Mouse (Mus musculus) C2C12 (cell line): ENCODE data around the gene Gas2l3. TPM values are rescaled to one million over a fixed set of nuclear protein-coding genes. Genes with fewer than 3 reads are reported as not detected.

ENCODE experiments used
- H3K27me3 ChIP-seq: one replicate; pipeline ENCODE4 v1.6.1; 2011; ENCODE audit not compliant: control insufficient read depth, insufficient read depth, insufficient read length
- H3K36me3 ChIP-seq: one replicate; pipeline ENCODE4 v1.6.1; 2011; ENCODE audit not compliant: control insufficient read depth, insufficient read depth
- H3K4me3 ChIP-seq: one replicate; pipeline ENCODE4 v1.5.1; 2011; ENCODE audit warnings: mild to moderate bottlenecking, control low read depth; ENCODE audit not compliant: poor library complexity, insufficient read depth, severe bottlenecking
- H3K79me2 ChIP-seq: one replicate; pipeline ENCODE4 v1.6.1; 2011; ENCODE audit not compliant: control insufficient read depth, insufficient read depth
- H3K79me3 ChIP-seq: one replicate; pipeline ENCODE4 v1.6.1; 2011; ENCODE audit warnings: low read depth, control low read depth
- H3ac ChIP-seq: one replicate; pipeline ENCODE3; 2011; ENCODE audit warnings: low read depth; ENCODE audit not compliant: control insufficient read depth, insufficient read length
- CEBPB ChIP-seq: IDR thresholded peaks from one replicate; pipeline ENCODE4 v1.6.1; 2011; ENCODE audit warnings: low read depth, mild to moderate bottlenecking, control low read depth, moderate library complexity
- CTCF ChIP-seq: IDR thresholded peaks from one replicate; pipeline ENCODE4 v1.5.1; 2011; ENCODE audit not compliant: control insufficient read depth, insufficient read depth, insufficient read length
- FOSL1 ChIP-seq: IDR thresholded peaks from one replicate; pipeline ENCODE4 v1.8.0; 2011; ENCODE audit warnings: mild to moderate bottlenecking, low read length; ENCODE audit not compliant: poor library complexity, insufficient read depth, severe bottlenecking
- MAX ChIP-seq: IDR thresholded peaks from one replicate; pipeline ENCODE4 v1.6.1; 2011; ENCODE audit warnings: mild to moderate bottlenecking, control low read depth
- MYOD1 ChIP-seq: IDR thresholded peaks from one replicate; pipeline ENCODE4 v1.6.1; 2011; ENCODE audit warnings: low read depth; ENCODE audit not compliant: control insufficient read depth, insufficient read length
- MYOG ChIP-seq: IDR thresholded peaks from one replicate; pipeline ENCODE4 v1.6.1; 2011; ENCODE audit not compliant: control insufficient read depth, insufficient read length; ENCODE audit errors: extremely low read depth
- USF1 ChIP-seq: IDR thresholded peaks from one replicate; pipeline ENCODE4 v1.6.1; 2011; ENCODE audit warnings: low read depth, mild to moderate bottlenecking, control low read depth, moderate library complexity
- polyA plus RNA-seq: library from polyadenylated mRNA; unstranded; fragments of >200 nt; fragmentation: generic; extraction: Trizol; gene quantifications from one replicate; pipeline ENCODE4 v1.2.1, GENCODE M21; 2012; ENCODE audit warnings: missing spikeins

Gas2l3 gene
- polyA plus RNA-seq, 1 experiment, result 4.4 TPM

DNA sequence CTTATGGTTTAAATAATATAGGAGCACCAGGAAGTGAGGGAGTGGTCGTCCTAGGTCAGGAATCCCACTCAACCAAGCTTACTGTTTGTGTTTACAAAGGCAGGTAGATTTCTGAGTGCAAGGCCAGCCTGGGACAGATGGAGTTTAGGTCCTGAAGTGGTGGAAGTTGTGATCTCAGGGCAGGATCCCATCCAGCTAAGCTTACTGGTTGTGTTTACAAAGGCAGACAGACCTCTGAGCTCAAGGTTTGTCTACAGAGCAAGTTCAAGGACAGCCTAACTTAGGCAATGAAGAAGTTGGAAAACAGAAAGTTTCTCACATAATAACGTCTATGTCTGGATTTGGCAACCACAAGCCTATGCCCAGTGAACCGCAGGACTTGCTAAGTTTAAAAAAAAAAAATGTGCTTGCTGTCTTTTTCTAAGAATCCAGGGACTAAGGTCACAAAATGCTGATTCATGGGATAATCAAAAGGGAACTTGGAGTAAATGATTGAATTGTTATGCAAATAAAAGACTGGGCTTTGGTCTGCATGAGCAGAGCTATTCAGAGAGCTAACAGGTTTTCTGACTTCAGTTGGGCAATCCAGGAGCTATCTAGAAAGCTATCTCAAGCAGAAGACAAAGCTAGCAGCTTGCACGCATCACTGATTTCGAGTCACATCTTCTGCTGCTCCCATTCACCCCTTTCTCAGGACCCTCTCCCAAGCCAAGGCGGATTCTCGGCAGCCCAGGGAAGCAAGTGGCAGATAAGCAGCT lies 27.0 kb upstream of the Gas2l3 start:
- H3ac ChIP-seq, result no peak overlapping the region
- TF ChIP-seq MYOG, result no peak
- TF ChIP-seq FOSL1, result no peak
- TF ChIP-seq MYOD1, result no peak
- TF ChIP-seq CTCF, result no peak
- no peaks in the 10 kb centered on the region for H3K36me3 ChIP-seq
- H3K79me2 ChIP-seq, result no peaks in the 10 kb centered on the region
- no peak overlapping the region for H3K4me3 ChIP-seq
- no peaks in the 10 kb centered on the region for H3K27me3 ChIP-seq
- H3K79me3 ChIP-seq, result no peaks in the 10 kb centered on the region

DNA sequence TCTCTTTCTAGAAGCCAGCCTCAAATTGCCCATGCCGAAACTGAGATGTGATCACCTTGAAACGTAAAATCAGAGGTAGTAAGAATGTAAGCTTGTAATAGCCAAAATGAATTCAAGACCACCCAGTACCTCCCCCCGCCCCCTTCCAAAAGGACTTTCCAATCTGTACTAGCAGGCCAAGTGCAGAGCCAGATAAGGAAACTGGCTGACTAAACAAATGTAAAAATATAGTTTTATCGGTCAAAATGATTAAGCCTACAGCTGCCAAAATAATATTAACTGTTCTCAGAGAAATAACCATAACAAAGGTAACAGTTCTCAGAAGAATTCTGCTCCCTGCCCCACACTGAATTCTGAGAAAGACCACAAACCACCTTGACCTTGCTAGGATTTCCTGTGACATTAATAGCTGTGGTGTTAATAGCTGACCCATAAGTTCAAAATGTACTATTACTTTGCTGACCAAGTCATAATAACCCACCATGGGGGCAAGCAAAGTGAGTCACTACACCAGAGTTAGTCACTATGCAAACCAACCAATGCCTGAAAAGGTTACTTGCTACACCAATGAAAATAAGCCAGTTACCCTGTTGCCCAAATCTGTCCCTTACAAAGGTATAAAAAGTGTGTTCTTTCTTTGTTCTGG lies 21.1 kb upstream of the Gas2l3 start:
- H3K79me3 ChIP-seq, result no peaks in the 10 kb centered on the region
- no peaks in the 10 kb centered on the region for H3K79me2 ChIP-seq
- H3K4me3 ChIP-seq, result no peak overlapping the region
- no peaks in the 10 kb centered on the region for H3K36me3 ChIP-seq
- H3ac ChIP-seq, result no peak overlapping the region
- TF ChIP-seq MYOG, result no peak
- no peak for TF ChIP-seq USF1
- no peak for TF ChIP-seq CEBPB
- no peak for TF ChIP-seq MYOD1
- no peak for TF ChIP-seq FOSL1
- TF ChIP-seq MAX, result no peak
- TF ChIP-seq CTCF, result no peak
- H3K27me3 ChIP-seq, result no peaks in the 10 kb centered on the region

DNA sequence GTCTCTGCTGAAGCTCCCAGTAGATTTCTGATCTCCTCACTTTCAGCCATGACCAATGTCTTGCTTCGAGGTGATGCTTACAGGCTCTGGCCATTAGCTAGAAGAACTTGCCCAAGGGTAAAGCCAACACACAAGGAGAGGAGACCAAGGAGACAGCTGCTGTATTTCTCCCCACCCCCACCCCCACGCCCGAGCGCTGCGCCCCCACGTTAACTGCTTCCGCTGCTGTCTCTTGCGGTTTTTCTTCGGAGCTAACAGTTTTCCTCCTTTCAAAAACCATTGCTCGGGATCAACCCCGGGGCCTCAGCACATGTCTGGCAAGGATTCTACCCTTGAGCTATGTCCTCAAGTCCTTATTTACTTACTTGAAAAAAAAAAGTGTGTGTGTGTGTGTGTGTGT lies 19.1 kb upstream of the Gas2l3 start:
- Histone ChIP-seq H3K79me3 (no peaks in the 10 kb centered on the region), H3K4me3 (no peak overlapping the region), H3K79me2 (no peaks in the 10 kb centered on the region), H3K36me3 (no peaks in the 10 kb centered on the region), H3ac (no peak overlapping the region), H3K27me3 (no peaks in the 10 kb centered on the region)
- TF ChIP-seq MYOD1 (no peak), CEBPB (no peak), CTCF (no peak), MYOG (no peak), FOSL1 (no peak), USF1 (no peak), MAX (no peak)

DNA sequence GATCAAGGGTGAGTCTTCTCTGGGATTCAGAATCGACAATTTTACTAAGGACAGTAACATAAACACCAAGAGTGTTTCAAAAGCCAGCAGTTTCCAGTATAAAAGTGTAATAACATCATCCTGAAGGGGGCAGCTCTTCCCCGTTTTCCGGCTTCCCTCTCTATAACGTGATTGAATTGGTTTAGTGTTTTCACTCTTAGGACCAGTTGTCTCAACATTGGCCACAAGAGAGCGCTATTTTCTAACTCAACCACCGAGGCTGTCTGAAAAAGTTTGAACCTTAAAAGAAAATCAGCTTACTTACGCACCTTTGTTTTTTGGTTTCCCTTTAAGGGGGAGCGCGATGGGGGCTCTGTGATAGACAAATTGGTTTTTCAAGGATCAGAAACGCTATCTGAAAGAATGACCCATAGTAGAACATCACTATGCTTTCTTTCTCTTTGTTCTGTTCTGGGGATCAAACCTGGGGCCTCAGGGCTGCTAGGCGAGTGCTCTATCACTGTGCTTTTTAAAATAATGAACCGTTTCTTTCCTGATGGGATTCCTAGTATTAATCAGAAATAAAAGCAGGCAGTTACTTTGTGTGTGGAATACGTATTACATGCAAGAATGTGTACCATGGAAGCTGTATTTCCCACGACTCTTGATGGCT lies 18.2 kb upstream of the Gas2l3 start:
- H3K4me3 ChIP-seq, result no peak overlapping the region
- TF ChIP-seq FOSL1 (no peak), CTCF (peak; percentile 51)
- no peaks in the 10 kb centered on the region for H3K27me3 ChIP-seq
- no peak overlapping the region for H3ac ChIP-seq
- H3K79me2 ChIP-seq, result no peaks in the 10 kb centered on the region
- H3K79me3 ChIP-seq, result no peaks in the 10 kb centered on the region
- H3K36me3 ChIP-seq, result no peaks in the 10 kb centered on the region

GRCm38 (mm10) chr10:89460972-89461371 lies 17.2 kb upstream of the Gas2l3 start:
- Histone ChIP-seq H3K79me3 (no peaks in the 10 kb centered on the region), H3K36me3 (no peaks in the 10 kb centered on the region), H3K4me3 (no peak overlapping the region), H3K79me2 (no peaks in the 10 kb centered on the region), H3ac (no peak overlapping the region), H3K27me3 (no peaks in the 10 kb centered on the region)
- TF ChIP-seq MYOG, result no peak
- TF ChIP-seq MYOD1, result no peak
- TF ChIP-seq USF1, result no peak
- TF ChIP-seq FOSL1, result no peak
- TF ChIP-seq MAX, result no peak
- no peak for TF ChIP-seq CTCF
- TF ChIP-seq CEBPB, result no peak

- Histone ChIP-seq H3K27me3 (no peaks in the 10 kb centered on the region), H3ac (no peak overlapping the region), H3K4me3 (no peak overlapping the region), H3K79me2 (no peaks in the 10 kb centered on the region), H3K36me3 (no peaks in the 10 kb centered on the region), H3K79me3 (no peaks in the 10 kb centered on the region)
- peak; percentile 5 for TF ChIP-seq FOSL1
- peak; percentile 86 for TF ChIP-seq CEBPB
- TF ChIP-seq USF1, result no peak
These were observed 15.0 kb upstream of the Gas2l3 start for GRCm38 (mm10) chr10:89458770-89459169.
